Mouse (Mus musculus) neural tube, embryonic 10.5 days (tissue): ENCODE data around the gene Bcar3.
A peak's percentile ranks its signal among the peaks of the same experiment; 100 is the strongest.

ENCODE experiments used
- DNase-seq: peaks from one replicate; pipeline ENCODE4 v3.0.0-alpha.2; 2017; ENCODE audit warnings: low spot score; ENCODE audit errors: extremely low spot score

Bcar3 gene

DNA sequence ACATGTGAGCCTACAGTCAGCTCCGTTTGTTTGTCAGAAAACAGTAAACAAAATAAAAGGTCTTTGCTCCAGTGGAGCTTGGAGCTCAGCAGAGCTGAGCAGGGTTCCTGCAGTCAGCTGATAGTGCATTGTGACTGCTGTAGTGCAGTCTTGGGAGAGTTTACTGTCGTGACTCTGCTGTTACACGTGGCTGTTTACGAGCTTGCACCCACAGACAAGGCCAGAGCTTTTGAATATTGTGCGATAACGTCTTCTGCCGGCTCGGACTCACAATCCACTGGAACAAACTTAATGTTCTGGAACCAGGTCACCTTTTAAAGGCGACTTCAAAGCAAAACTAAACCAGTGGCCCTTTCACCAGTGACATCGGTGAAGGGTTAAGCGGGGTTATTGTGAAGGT, 123.5 kb downstream of the Bcar3 start:
- DNase-seq: no peak

DNA sequence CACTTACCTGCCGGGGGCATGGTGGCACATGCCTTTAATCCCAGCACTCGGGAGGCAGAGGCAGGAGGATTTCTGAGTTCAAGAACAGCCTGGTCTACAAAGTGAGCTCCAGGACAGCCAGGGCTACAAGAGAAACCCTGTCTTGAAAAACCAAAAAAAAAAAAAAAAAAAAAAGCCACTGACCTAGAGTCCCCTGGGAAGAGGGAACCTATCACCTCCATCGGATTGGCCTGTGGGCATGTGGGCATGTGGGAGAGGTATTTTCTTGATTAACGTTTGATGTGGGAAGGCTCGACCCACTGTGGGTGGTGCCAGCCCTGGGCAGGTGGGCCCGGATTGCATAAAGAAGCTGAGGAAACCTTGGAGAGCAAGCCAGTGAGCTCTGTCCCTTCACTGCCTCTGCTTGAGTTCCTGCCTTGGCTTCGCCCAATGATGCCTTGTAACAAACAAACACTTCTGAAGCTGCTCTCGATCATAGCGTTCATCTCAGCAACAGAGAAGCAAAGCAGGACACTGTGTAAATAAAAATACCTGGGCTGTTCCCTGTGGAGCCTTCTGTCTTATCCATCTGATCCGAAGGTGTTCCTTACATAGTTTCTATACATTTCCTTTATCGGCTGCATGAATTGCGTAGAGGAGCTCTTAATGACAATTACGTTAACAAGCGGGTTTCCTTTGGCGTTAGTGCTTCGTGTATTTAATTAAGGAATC, 124.8 kb downstream of the Bcar3 start:
- no peak for DNase-seq

DNA sequence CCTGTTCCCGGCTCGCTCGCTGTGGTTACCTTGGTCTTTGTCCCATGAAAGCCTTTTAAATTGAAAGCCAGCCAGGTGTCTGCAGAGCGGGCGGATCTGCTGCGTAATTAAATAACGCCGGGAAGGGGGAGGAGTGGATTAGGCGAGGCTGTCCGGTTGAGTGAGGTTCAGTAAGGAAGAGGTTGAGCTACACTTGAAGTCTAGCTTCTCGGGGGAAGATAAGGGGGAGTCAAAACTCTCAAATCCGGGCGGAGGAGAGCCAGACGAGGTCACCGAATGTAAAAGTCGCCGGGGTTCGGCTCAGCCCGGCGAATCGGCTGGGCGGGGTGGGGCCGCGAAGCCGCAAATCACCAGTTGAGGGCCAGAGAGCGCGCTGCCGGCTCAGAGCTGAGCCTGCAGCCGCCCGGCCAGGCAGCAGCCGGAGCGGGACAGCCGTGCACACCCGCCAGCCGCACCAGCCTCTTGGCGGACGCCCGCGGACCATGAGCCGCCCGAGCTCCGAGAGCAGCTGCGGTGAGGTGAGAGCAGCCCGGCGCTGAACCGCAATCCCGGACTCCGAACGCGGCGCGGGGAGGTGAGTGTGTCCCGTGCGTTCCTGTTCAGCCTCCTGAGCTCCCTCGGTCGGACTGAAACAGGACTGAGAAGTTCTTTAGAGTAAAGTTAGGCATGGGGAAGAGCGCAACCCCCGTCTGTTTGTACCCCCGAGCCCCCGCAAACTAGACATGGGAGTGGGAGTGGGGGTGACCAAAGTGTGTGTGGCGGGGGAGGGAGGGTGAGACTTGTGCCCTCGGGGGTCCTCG, 125.9 kb downstream of the Bcar3 start:
- DNase-seq: peak; percentile 83

- DNase-seq: peak; percentile 75
Measured at GRCm38 (mm10) chr3:122420410-122420774, 126.5 kb downstream of the Bcar3 start.

GRCm38 (mm10) chr3:122421042-122421702, 127.2 kb downstream of the Bcar3 start:
- no peak for DNase-seq

DNA sequence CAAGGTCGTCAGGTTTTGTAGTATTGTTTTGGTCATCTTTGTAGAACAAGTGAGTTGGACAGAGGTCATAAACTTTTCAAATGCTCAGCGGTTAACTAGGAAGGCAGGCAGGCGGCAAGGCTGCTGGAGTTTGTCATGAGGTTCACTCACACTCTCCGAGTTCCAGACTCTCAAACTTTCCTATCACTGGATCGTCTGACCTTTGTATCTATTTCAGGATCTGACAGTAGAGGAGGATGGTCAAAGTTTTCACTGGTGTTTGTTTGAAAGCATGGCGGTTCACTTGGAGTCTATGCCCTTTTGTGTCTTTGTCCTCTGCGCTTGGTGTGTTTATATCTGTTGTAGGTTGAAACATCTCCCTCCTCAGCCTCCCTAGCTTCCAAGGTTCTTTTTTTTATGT, 127.9 kb downstream of the Bcar3 start:
- no peak for DNase-seq

DNA sequence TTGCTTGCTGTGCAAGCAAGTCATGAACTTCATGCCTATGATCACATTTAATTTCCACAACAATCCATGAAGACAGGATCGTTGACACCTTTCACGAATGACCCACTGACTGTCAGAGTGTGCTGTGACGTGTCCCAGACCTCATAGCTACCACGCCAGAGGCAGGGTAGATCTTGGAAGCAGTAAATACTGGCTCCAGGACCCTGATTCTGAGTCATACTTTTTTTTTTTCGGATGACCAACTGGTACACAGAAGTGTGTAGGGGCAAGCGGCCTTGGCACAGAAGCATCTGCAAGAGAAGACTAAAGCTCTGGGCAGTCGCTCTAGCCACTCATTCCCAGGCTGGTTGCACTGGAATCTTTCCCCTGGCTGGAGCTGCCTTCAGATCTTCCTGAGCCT, 128.3 kb downstream of the Bcar3 start:
- no peak for DNase-seq

DNA sequence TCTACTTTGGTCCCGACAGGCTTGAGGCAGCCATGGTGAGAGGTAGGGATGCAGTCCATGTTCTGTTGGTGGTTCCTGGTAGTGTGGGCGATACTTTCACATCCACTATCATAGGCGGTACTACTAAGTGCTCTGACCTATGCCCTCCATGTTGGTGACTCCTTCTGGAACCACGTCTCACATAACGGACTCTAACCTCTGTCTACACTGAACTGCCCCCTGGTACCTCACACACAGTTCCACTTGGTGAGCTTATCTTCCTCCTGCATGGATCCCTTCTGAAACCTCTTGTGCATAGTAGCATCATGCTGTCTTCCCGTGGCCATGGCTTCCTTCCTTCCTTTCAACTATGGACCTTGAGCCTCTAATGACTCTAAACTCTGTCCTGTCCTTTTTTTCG, 129.7 kb downstream of the Bcar3 start:
- no peak for DNase-seq

GRCm38 (mm10) chr3:122428325-122428821, 134.4 kb downstream of the Bcar3 start:
- no peak for DNase-seq

DNA sequence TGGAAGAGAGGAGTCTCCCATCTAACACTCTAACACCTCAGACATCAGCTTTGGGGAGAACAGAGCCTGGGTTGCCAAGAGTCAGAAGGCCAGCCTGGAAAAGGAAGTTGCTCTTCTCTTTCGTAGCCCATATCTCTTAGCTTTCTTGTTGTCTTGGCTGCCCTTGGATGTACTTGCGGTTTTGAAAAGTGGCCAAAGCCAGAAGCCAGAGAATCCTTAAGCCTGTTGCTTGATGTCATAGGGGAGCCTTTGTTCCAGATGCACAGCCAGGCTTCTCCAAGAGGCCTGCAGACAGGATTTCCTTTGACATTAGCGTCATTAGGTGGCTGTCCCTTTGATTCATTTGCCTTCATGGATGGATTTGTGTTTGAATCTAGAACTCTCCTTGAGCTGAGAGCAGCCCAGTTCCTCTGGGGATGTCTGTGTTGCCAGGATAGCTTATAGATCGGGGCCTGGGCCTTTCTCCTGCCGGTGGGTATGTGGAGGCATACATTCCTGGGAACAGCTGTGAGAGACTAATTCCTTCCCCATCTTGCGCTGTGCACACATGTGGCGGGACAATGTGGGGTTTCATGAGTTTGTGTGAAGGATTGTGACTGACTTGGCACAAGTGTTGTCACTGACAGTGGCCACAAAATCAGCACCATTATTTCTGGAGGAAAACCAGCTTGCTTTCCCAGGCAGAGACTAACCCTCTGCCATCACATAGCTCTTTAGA, 137.0 kb downstream of the Bcar3 start:
- DNase-seq: no peak

GRCm38 (mm10) chr3:122432811-122433406, 139.0 kb downstream of the Bcar3 start:
- no peak for DNase-seq

GRCm38 (mm10) chr3:122433975-122434626, 140.2 kb downstream of the Bcar3 start:
- no peak for DNase-seq

- no peak for DNase-seq
Measured at GRCm38 (mm10) chr3:122434983-122435935, 141.3 kb downstream of the Bcar3 start.

GRCm38 (mm10) chr3:122438143-122438825, 144.3 kb downstream of the Bcar3 start:
- DNase-seq: no peak

DNA sequence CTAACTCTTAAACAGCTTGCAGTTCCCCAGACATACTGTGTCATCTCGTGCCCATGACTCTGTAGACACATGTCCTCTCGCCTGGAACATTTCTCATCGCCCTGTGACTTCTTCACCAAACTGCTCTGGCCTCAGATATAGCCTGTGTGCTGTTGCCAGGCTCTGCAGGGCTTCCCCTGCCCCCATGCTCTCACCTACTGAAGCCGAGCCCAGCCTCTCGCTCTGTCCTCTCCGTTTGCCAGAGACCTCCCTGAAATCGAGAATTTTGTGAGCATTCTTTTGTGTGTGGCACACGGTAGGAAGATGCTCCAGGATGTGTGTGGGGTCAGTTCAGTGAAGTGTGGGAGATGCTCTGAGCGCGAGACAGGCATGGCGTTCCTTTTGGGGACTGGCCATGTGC, 151.8 kb downstream of the Bcar3 start:
- no peak for DNase-seq

GRCm38 (mm10) chr3:122446678-122447077, 152.7 kb downstream of the Bcar3 start:
- DNase-seq: no peak

GRCm38 (mm10) chr3:122448196-122448595, 154.3 kb downstream of the Bcar3 start:
- no peak for DNase-seq

DNA sequence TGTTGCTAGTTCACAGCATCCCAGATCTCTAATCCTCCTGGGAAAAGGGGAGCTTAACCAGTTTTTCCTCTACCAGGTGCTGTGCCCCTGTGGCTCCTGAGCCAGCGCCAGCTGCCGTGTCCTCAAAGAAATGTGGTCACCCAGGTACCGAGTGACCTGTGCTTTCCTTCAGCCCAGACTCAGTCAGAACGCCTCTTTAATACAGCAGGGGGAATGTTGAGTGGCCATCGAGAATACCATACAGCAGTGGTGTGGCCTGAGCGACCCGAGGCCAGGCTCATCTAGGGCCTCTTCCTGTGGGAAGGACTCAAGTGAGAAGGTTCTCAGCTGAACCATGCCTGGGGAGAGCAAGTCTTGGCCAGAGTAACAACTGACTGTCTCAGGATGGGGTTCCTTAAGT, 156.1 kb downstream of the Bcar3 start:
- no peak for DNase-seq

GRCm38 (mm10) chr3:122453875-122454274, 159.9 kb downstream of the Bcar3 start:
- no peak for DNase-seq
